Mouse (Mus musculus): ENCODE data around the gene Cgrrf1.

DNA sequence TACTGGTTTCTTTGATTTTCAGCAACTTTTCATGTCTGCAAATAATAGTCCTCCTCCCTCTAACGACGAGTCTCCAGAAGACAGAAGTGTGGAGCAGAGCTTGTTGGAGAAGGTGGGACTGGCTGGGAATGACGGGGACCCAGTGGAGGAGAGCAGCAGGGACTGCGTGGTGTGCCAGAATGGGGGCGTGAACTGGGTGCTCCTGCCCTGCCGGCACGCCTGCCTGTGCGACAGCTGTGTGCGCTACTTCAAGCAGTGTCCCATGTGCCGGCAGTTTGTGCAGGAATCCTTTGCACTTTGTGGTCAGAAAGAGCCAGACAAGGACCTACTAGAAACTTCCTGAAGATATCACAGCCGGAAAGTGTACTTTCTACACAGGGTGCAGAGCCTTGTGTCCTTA, 21.8 kb downstream of the Cgrrf1 start:
- TF ChIP-seq CTCF (IDR thresholded peaks at IDR 0.05; ENCODE audit: borderline replicate concordance, control insufficient read depth, extremely low read depth, insufficient read depth, low read length, poor library complexity) (no peak), POLR2A (IDR thresholded peaks at IDR 0.05; ENCODE audit: control insufficient read depth, extremely low read depth, insufficient read depth, low read length, poor library complexity) (no peak)

Data from thymus, adult 2 months (tissue).